Mouse (Mus musculus) adipocyte (in vitro differentiated cells): ENCODE data around the gene Il2ra.

ENCODE experiments used
- DNase-seq: peaks from one replicate; pipeline ENCODE4 v3.0.0-alpha.2; 2016; ENCODE audit warnings: low spot score

Il2ra gene

GRCm38 (mm10) chr2:11705201-11706025 lies 62.8 kb downstream of the Il2ra start, which contains the start of gene Il15ra:
Gene Il15ra, plus strand, starts transcription at chr2:11705290.
- DNase-seq = peak; percentile 81

- no peak for DNase-seq
These were observed 63.6 kb downstream of the Il2ra start for GRCm38 (mm10) chr2:11706030-11706745.

- no peak for DNase-seq
These were observed 64.1 kb downstream of the Il2ra start for GRCm38 (mm10) chr2:11706746-11707065.

GRCm38 (mm10) chr2:11708538-11708937 lies 65.9 kb downstream of the Il2ra start:
- DNase-seq = no peak

GRCm38 (mm10) chr2:11710101-11710500 lies 67.5 kb downstream of the Il2ra start:
- DNase-seq = peak; percentile 57

- DNase-seq = no peak
These were observed 69.9 kb downstream of the Il2ra start for GRCm38 (mm10) chr2:11712483-11712990.

DNA sequence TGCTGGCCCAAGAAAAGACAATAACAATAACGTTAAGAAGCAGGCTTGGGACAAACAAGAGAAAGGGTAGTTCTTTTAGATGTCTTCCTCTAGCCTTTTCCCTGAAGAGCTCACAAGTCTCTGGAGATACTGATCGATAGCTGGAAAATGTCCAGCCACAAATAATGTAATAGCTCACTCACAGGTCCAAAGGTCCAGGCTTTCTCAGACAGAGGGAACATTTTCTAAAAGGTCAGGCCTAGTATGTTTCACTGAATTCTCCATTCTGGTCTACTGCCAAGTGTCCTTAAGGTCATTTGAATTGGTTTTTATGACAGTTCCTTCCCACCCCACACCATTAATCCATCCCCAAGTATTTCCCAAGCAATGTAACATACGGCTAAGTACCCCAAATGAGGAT lies 70.4 kb downstream of the Il2ra start:
- peak; percentile 60 for DNase-seq

- no peak for DNase-seq
These were observed 71.9 kb downstream of the Il2ra start for GRCm38 (mm10) chr2:11714535-11714934.

DNA sequence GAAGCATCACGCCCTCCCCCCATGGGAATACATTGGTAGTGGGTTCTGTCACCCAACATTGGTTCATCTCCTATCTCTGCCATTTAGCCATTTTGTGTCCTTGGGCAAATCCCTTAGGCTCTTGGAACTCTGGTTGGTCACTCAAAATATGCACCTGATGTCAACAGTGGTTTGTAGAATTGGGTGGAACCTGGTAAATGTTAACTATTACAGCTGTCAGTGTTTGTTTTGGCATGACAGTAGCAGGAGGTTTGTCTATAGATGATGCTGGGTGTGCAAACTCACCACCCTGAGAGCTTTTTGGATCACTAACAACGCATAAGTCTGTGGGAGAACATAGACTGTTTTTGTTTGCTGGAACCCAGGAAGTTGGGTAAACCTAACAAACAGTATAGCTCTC lies 76.0 kb downstream of the Il2ra start:
- no peak for DNase-seq

GRCm38 (mm10) chr2:11722564-11722963 lies 80.0 kb downstream of the Il2ra start:
- DNase-seq = no peak

- DNase-seq = no peak
These were observed 85.0 kb downstream of the Il2ra start for GRCm38 (mm10) chr2:11727574-11727973.

- DNase-seq = no peak
These were observed 86.5 kb downstream of the Il2ra start for GRCm38 (mm10) chr2:11729091-11729490.

- DNase-seq = no peak
These were observed 90.4 kb downstream of the Il2ra start for GRCm38 (mm10) chr2:11732978-11733377.

GRCm38 (mm10) chr2:11735853-11736252 lies 93.2 kb downstream of the Il2ra start:
- DNase-seq = peak; percentile 6

- DNase-seq = no peak
These were observed 96.2 kb downstream of the Il2ra start for GRCm38 (mm10) chr2:11738794-11739193.

DNA sequence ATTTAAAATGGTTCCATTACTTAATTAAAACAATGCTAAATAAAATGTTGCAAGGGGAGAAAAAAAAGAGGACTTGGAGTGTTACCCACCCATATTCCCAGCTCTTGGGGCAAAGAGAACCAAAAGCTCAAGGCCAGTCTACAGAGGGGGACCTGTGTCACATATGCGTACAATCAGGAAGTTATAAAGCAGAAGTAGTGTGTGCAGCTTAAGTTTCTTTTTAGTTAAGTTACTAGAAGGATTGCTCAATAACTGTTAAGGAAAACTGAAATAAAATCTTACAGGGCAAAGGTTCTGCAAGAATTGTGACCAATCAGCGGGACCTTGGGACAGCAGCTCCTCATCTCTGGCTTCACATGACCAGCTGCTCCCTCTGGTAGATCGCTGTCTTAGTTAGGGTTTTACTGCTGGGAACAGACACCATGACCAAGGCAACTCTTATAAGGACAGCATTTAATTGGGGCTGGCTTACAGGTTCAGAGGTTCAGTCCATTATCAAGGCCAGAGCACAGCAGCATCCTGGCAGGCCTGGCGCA lies 97.0 kb downstream of the Il2ra start:
- peak; percentile 50 for DNase-seq
